10 mouse cellular contexts compared by ENCODE assay signal in the genomic region with DNA sequence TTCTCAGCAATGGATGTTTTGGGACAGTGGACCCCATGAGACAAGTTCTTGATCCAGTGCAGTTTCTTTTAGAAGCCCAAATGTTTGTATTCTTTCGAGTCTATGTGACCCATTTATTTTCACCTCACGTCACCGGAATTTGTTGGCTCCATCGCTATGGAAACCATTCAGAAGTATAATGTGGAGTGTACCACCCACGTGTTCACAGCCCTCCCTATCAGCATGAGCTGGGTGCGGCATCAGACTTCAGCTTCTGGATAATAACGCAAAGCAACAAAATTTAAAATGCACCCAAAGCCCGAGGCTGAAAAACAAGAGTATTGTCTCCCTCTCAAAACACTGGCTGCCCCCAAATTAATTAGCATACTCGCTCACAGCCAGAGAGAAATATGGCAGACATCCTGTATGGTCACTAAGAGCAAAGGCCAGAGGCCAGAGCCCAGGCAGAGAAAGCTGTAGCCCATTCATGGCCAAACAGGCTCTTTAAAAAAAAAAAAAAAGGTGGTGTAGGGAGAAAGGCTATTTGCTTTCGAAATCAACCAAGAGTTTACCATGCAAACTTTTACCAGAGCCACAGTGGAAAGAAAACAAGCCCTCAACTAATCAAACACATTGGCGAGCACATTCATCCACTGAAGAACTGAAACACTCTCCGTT. TPM values are rescaled to one million over a fixed set of nuclear protein-coding genes. Genes with fewer than 3 reads are reported as not detected.
DNase-seq lines count a peak whose midpoint lies in the region; ATAC-seq lines count a peak whose summit lies in the region.
"Had no signal": no experiment of that assay in that cellular context is flagged by ENCODE, and none has a peak within 500 bp of the region (broad histone marks: within the 10 kb centered on the region; RNA-seq: fewer than 3 reads in every experiment).

No protein-coding gene starts in this region.

- H3K9ac ChIP-seq in hindbrain, embryonic 11.5 days (ENCODE audit: low read depth, low read length): no peak overlapping the region
- no peak overlapping the region for H3K9ac ChIP-seq in neural tube, embryonic 14.5 days (replicated peaks; ENCODE audit: low read depth, low read length)
- H3K9ac ChIP-seq: embryonic facial prominence, embryonic 12.5 days had no signal

- peak; percentile 70 for ATAC-seq in hindbrain, embryonic 11.5 days (ENCODE audit: low FRiP score)
- peak; percentile 80 for ATAC-seq in neural tube, embryonic 14.5 days (ENCODE audit: low read depth)

- intact Hi-C loops in left cerebral cortex, postnatal 25 days (cut with DNase I): no loop called here

- DNase-seq in embryo, embryonic 10.5 days (ENCODE audit: low spot score): peak; percentile 70
- DNase-seq in hindbrain, embryonic 11.5 days (ENCODE audit: low spot score): peak; percentile 63
- DNase-seq in left cerebral cortex, postnatal 25 days (ENCODE audit: low spot score in 2 of 2): peak; percentile 57 to 79
- DNase-seq in cerebellum, adult 9-10 months: no peak
- no peak for DNase-seq in adrenal gland, postnatal 14 days
- no peak for DNase-seq in cerebellum, postnatal 4 days (ENCODE audit: low spot score in 2 of 2)
- DNase-seq in heart, embryonic 10.5 days (ENCODE audit: low spot score): no peak
- DNase-seq: thymus, postnatal 4 days had no signal

- no peak overlapping the region for H3K4me3 ChIP-seq in hindbrain, embryonic 11.5 days (ENCODE audit: low read depth, low read length)
- H3K4me3 ChIP-seq in neural tube, embryonic 14.5 days (ENCODE audit: low read depth, low read length): no peak overlapping the region
- no peak overlapping the region for H3K4me3 ChIP-seq in heart, embryonic 10.5 days
- H3K4me3 ChIP-seq: embryonic facial prominence, embryonic 12.5 days had no signal

- H3K4me2 ChIP-seq in hindbrain, embryonic 11.5 days (replicated peaks; ENCODE audit: low read depth, low read length): no peak overlapping the region
- peak overlapping the region; percentile 2; the same call in 1 of the 2 replicates for H3K4me2 ChIP-seq in neural tube, embryonic 14.5 days (ENCODE audit: low read depth, low read length)
- H3K4me2 ChIP-seq: embryonic facial prominence, embryonic 12.5 days had no signal

- H3K4me1 ChIP-seq in hindbrain, embryonic 11.5 days (replicated peaks; ENCODE audit: control insufficient read depth, insufficient read depth, low read length): peaks cover 2% of the 10 kb centered on the region; the same call in 1 of the 2 replicates
- no peaks in the 10 kb centered on the region for H3K4me1 ChIP-seq in neural tube, embryonic 14.5 days (ENCODE audit: control insufficient read depth, insufficient read depth, low read length)
- no peaks in the 10 kb centered on the region for H3K4me1 ChIP-seq in heart, embryonic 10.5 days
- H3K4me1 ChIP-seq: embryonic facial prominence, embryonic 12.5 days had no signal

- H3K9me3 ChIP-seq in hindbrain, embryonic 11.5 days (ENCODE audit: control insufficient read depth, low read length): no peaks in the 10 kb centered on the region
- H3K9me3 ChIP-seq in neural tube, embryonic 14.5 days (ENCODE audit: control insufficient read depth, low read length): no peaks in the 10 kb centered on the region
- H3K9me3 ChIP-seq in heart, embryonic 10.5 days: no peaks in the 10 kb centered on the region
- H3K9me3 ChIP-seq: embryonic facial prominence, embryonic 12.5 days had no signal

- H3K36me3 ChIP-seq in hindbrain, embryonic 11.5 days (ENCODE audit: control insufficient read depth, insufficient read depth, low read length): no peaks in the 10 kb centered on the region
- no peaks in the 10 kb centered on the region for H3K36me3 ChIP-seq in neural tube, embryonic 14.5 days (ENCODE audit: control insufficient read depth, insufficient read depth, low read length)
- no peaks in the 10 kb centered on the region for H3K36me3 ChIP-seq in heart, embryonic 10.5 days
- H3K36me3 ChIP-seq: embryonic facial prominence, embryonic 12.5 days had no signal

- H3K27me3 ChIP-seq in hindbrain, embryonic 11.5 days (ENCODE audit: control insufficient read depth, insufficient read depth, low read length): no peaks in the 10 kb centered on the region
- no peaks in the 10 kb centered on the region for H3K27me3 ChIP-seq in neural tube, embryonic 14.5 days (ENCODE audit: control insufficient read depth, insufficient read depth, low read length)
- H3K27me3 ChIP-seq in heart, embryonic 10.5 days (ENCODE audit: insufficient read depth, poor library complexity, severe bottlenecking): no peaks in the 10 kb centered on the region
- H3K27me3 ChIP-seq: embryonic facial prominence, embryonic 12.5 days had no signal

- H3K27ac ChIP-seq in hindbrain, embryonic 11.5 days (ENCODE audit: low read depth, low read length): no peak overlapping the region
- no peak overlapping the region for H3K27ac ChIP-seq in neural tube, embryonic 14.5 days (ENCODE audit: low read depth, low read length)
- no peak overlapping the region for H3K27ac ChIP-seq in heart, embryonic 10.5 days
- H3K27ac ChIP-seq: embryonic facial prominence, embryonic 12.5 days had no signal

- 39% methylated on average over 12 of the region's 12 CpGs for WGBS in hindbrain, embryonic 11.5 days
- WGBS in neural tube, embryonic 14.5 days: 19% methylated on average over 12 of the region's 12 CpGs
- WGBS in heart, embryonic 10.5 days: 85% methylated on average over 12 of the region's 12 CpGs

RNA-seq across cellular contexts. Expression of a gene that starts 18.1 kb away (rescaled TPM):
- 18.7 and 22.0 TPM in 2 replicates for polyA plus RNA-seq in hindbrain, embryonic 11.5 days (2014; fragmentation: Nextera tagmentation; extraction: Ambion mirVana)
- total RNA-seq in left cerebral cortex, postnatal 25 days (2021): 10 to 100 TPM; 21.8 to 22.1 TPM
- polyA plus RNA-seq in neural tube, embryonic 14.5 days (2014; fragmentation: Nextera tagmentation; extraction: Ambion mirVana): 5.4 and 6.2 TPM in 2 replicates
- 1.7 and 15.3 TPM in 2 replicates for total RNA-seq in adrenal gland, postnatal 14 days (2021)
- polyA plus RNA-seq in heart, embryonic 10.5 days (2016; fragmentation: Nextera tagmentation; extraction: Ambion mirVana): 9.4 and 12.7 TPM in 2 replicates

Comparison
In these comparisons a context has a peak if more than half of its experiments do, and no peak if none do; other contexts are left out.
1. DNase-seq: peak in embryo, embryonic 10.5 days (single experiment), hindbrain, embryonic 11.5 days (single experiment) and left cerebral cortex, postnatal 25 days (2 of 2); none in cerebellum, adult 9-10 months (single experiment), adrenal gland, postnatal 14 days (single experiment), cerebellum, postnatal 4 days (0 of 2) and heart, embryonic 10.5 days (single experiment).